Mouse (Mus musculus) C2C12 (cell line): ENCODE data around the gene Prok2. TPM values are rescaled to one million over a fixed set of nuclear protein-coding genes. Genes with fewer than 3 reads are reported as not detected.

Experiments used
- H3K27me3 ChIP-seq: one replicate; pipeline ENCODE4 v1.6.1; 2011; ENCODE audit not compliant: control insufficient read depth, insufficient read depth, insufficient read length
- H3K36me3 ChIP-seq: one replicate; pipeline ENCODE4 v1.6.1; 2011; ENCODE audit not compliant: control insufficient read depth, insufficient read depth
- H3K4me3 ChIP-seq: one replicate; pipeline ENCODE4 v1.5.1; 2011; ENCODE audit warnings: mild to moderate bottlenecking, control low read depth; ENCODE audit not compliant: poor library complexity, insufficient read depth, severe bottlenecking
- H3K79me2 ChIP-seq: one replicate; pipeline ENCODE4 v1.6.1; 2011; ENCODE audit not compliant: control insufficient read depth, insufficient read depth
- H3K79me3 ChIP-seq: one replicate; pipeline ENCODE4 v1.6.1; 2011; ENCODE audit warnings: low read depth, control low read depth
- H3ac ChIP-seq: one replicate; pipeline ENCODE3; 2011; ENCODE audit warnings: low read depth; ENCODE audit not compliant: control insufficient read depth, insufficient read length
- CEBPB ChIP-seq: IDR thresholded peaks from one replicate; pipeline ENCODE4 v1.6.1; 2011; ENCODE audit warnings: low read depth, mild to moderate bottlenecking, control low read depth, moderate library complexity
- CTCF ChIP-seq: IDR thresholded peaks from one replicate; pipeline ENCODE4 v1.5.1; 2011; ENCODE audit not compliant: control insufficient read depth, insufficient read depth, insufficient read length
- FOSL1 ChIP-seq: IDR thresholded peaks from one replicate; pipeline ENCODE4 v1.8.0; 2011; ENCODE audit warnings: mild to moderate bottlenecking, low read length; ENCODE audit not compliant: poor library complexity, insufficient read depth, severe bottlenecking
- MAX ChIP-seq: IDR thresholded peaks from one replicate; pipeline ENCODE4 v1.6.1; 2011; ENCODE audit warnings: mild to moderate bottlenecking, control low read depth
- MYOD1 ChIP-seq: IDR thresholded peaks from one replicate; pipeline ENCODE4 v1.6.1; 2011; ENCODE audit warnings: low read depth; ENCODE audit not compliant: control insufficient read depth, insufficient read length
- MYOG ChIP-seq: IDR thresholded peaks from one replicate; pipeline ENCODE4 v1.6.1; 2011; ENCODE audit not compliant: control insufficient read depth, insufficient read length; ENCODE audit errors: extremely low read depth
- USF1 ChIP-seq: IDR thresholded peaks from one replicate; pipeline ENCODE4 v1.6.1; 2011; ENCODE audit warnings: low read depth, mild to moderate bottlenecking, control low read depth, moderate library complexity
- polyA plus RNA-seq: library from polyadenylated mRNA; unstranded; fragments of >200 nt; fragmentation: generic; extraction: Trizol; gene quantifications from one replicate; pipeline ENCODE4 v1.2.1, GENCODE M21; 2012; ENCODE audit warnings: missing spikeins

Gene Prok2
- polyA plus RNA-seq, 1 experiment, result not detected

- peaks cover 27% of the 10 kb centered on the region for H3K27me3 ChIP-seq
- H3K79me3 ChIP-seq, result no peaks in the 10 kb centered on the region
- H3K4me3 ChIP-seq, result no peak overlapping the region
- H3ac ChIP-seq, result no peak overlapping the region
- TF ChIP-seq USF1 (no peak), MAX (no peak), MYOG (no peak), FOSL1 (no peak), CEBPB (no peak), CTCF (no peak), MYOD1 (no peak)
- H3K79me2 ChIP-seq, result no peaks in the 10 kb centered on the region
- H3K36me3 ChIP-seq, result no peaks in the 10 kb centered on the region
Observed at GRCm38 (mm10) chr6:99715191-99715590, 11.0 kb downstream of the Prok2 start.

GRCm38 (mm10) chr6:99713256-99713655 lies 12.9 kb downstream of the Prok2 start:
- Histone ChIP-seq H3K27me3 (peaks cover 33% of the 10 kb centered on the region), H3K79me3 (no peaks in the 10 kb centered on the region), H3K4me3 (no peak overlapping the region), H3K79me2 (no peaks in the 10 kb centered on the region), H3K36me3 (no peaks in the 10 kb centered on the region), H3ac (no peak overlapping the region)
- TF ChIP-seq MYOD1 (no peak), USF1 (no peak), MAX (no peak), CEBPB (no peak), FOSL1 (no peak), MYOG (no peak), CTCF (no peak)

GRCm38 (mm10) chr6:99711576-99712101 lies 14.6 kb downstream of the Prok2 start:
- H3K4me3 ChIP-seq, result no peak overlapping the region
- H3K79me2 ChIP-seq, result no peaks in the 10 kb centered on the region
- no peaks in the 10 kb centered on the region for H3K36me3 ChIP-seq
- TF ChIP-seq MYOG, result no peak
- no peak for TF ChIP-seq MAX
- no peak for TF ChIP-seq CEBPB
- TF ChIP-seq MYOD1, result no peak
- no peak for TF ChIP-seq USF1
- no peak for TF ChIP-seq CTCF
- no peak for TF ChIP-seq FOSL1
- no peak overlapping the region for H3ac ChIP-seq
- H3K27me3 ChIP-seq, result peaks cover 33% of the 10 kb centered on the region
- H3K79me3 ChIP-seq, result no peaks in the 10 kb centered on the region

GRCm38 (mm10) chr6:99700484-99700883 lies 25.7 kb downstream of the Prok2 start:
- TF ChIP-seq MYOG (no peak), CEBPB (no peak), MYOD1 (no peak)
- Histone ChIP-seq H3K27me3 (peaks cover 36% of the 10 kb centered on the region), H3K36me3 (no peaks in the 10 kb centered on the region), H3ac (no peak overlapping the region), H3K79me3 (no peaks in the 10 kb centered on the region), H3K79me2 (no peaks in the 10 kb centered on the region), H3K4me3 (no peak overlapping the region)

- Histone ChIP-seq H3K79me2 (no peaks in the 10 kb centered on the region), H3K36me3 (no peaks in the 10 kb centered on the region), H3K4me3 (no peak overlapping the region), H3K27me3 (peaks cover 64% of the 10 kb centered on the region), H3K79me3 (no peaks in the 10 kb centered on the region), H3ac (no peak overlapping the region)
- TF ChIP-seq MYOG (no peak), CTCF (no peak), CEBPB (no peak), MAX (no peak), USF1 (no peak), FOSL1 (no peak), MYOD1 (no peak)
Observed at GRCm38 (mm10) chr6:99692916-99693841, 33.0 kb downstream of the Prok2 start.

- no peak within 1 kb of the TSS for H3K4me3 ChIP-seq
- TF ChIP-seq MYOG (no peak), USF1 (no peak), FOSL1 (no peak), MAX (no peak), CTCF (no peak), CEBPB (no peak), MYOD1 (no peak)
- peaks cover 60% of the 10 kb centered on the region for H3K27me3 ChIP-seq
Observed at GRCm38 (mm10) chr6:99692206-99692915, 33.8 kb downstream of the Prok2 start, which contains the start of gene Gpr27. Gene Gpr27 (plus strand): TSS chr6:99692679.

More at GRCm38 (mm10) chr6:99692206-99692915, 33.8 kb downstream of the Prok2 start, which contains the start of gene Gpr27:
- H3K79me2 ChIP-seq, result no peaks in the 10 kb centered on the region
- no peaks in the 10 kb centered on the region for H3K36me3 ChIP-seq
- no peaks in the 10 kb centered on the region for H3K79me3 ChIP-seq
- no peak within 1 kb of the TSS for H3ac ChIP-seq
